Comparison of ENCODE assay signal across 15 mouse cellular contexts in the genomic region with DNA sequence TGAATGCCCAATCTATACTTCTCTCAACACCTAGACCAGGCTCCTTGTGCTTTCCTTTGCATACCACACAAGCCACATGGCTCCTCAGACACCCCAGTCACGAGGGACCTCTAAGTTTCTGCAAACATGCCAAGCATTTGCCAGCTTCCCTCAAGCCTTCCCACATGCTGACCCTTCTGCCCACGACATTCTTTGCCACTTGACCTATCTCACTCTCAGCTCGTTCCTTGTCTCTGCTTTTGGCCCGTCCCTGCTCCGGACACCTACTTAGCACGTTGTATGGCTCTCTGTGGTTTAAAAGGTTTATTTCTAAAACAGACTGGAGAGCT. TPM values are rescaled to one million over a fixed set of nuclear protein-coding genes. Genes with fewer than 3 reads are reported as not detected.
DNase-seq lines count a peak whose midpoint lies in the region; ATAC-seq lines count a peak whose summit lies in the region.
"Had no signal": no experiment of that assay in that cellular context is flagged by ENCODE, and none has a peak within 500 bp of the region (broad histone marks: within the 10 kb centered on the region; RNA-seq: fewer than 3 reads in every experiment).

No protein-coding gene starts in this region.

- ATAC-seq in heart, embryonic 11.5 days (replicated peaks; ENCODE audit: insufficient number of reproducible peaks, low FRiP score, low TSS enrichment): no peak
- peak; percentile 70 for ATAC-seq in lung, embryonic 16.5 days (ENCODE audit: low read depth)
- ATAC-seq in stomach, embryonic 15.5 days (ENCODE audit: insufficient read depth, low FRiP score, low read depth): no peak
- ATAC-seq in forebrain, embryonic 11.5 days (replicated peaks; ENCODE audit: low FRiP score): no peak
- ATAC-seq: midbrain, embryonic 13.5 days had no signal

- no peaks in the 10 kb centered on the region for H3K27me3 ChIP-seq in heart, embryonic 11.5 days (ENCODE audit: control insufficient read depth, insufficient read depth, low read length)
- no peaks in the 10 kb centered on the region for H3K27me3 ChIP-seq in lung, embryonic 16.5 days (ENCODE audit: control insufficient read depth, insufficient read depth, low read depth, low read length)
- no peaks in the 10 kb centered on the region for H3K27me3 ChIP-seq in stomach, embryonic 15.5 days (replicated peaks)
- H3K27me3 ChIP-seq in forebrain, embryonic 11.5 days (ENCODE audit: control insufficient read depth, insufficient read depth, low read length): no peaks in the 10 kb centered on the region
- H3K27me3 ChIP-seq: hindbrain, embryonic 12.5 days; limb, embryonic 12.5 days; midbrain, embryonic 13.5 days had no signal

- intact Hi-C loops in gastrocnemius, postnatal 14 days (cut with DNase I; ENCODE audit: low total_unique reads): no loop called here

- H3K27ac ChIP-seq in heart, embryonic 11.5 days (ENCODE audit: low read depth, low read length): no peak overlapping the region
- H3K27ac ChIP-seq in lung, embryonic 16.5 days (ENCODE audit: low read length): peak overlapping the region; percentile 70
- peak overlapping the region; percentile 44 for H3K27ac ChIP-seq in stomach, embryonic 15.5 days
- no peak overlapping the region for H3K27ac ChIP-seq in forebrain, embryonic 11.5 days (ENCODE audit: low read depth, low read length)
- H3K27ac ChIP-seq: forebrain, embryonic 10.5 days; hindbrain, embryonic 12.5 days; left cerebral cortex, adult 2 months; limb, embryonic 12.5 days; midbrain, embryonic 13.5 days had no signal

- no peak overlapping the region for H3K4me3 ChIP-seq in heart, embryonic 11.5 days (ENCODE audit: low read depth, low read length)
- no peak overlapping the region for H3K4me3 ChIP-seq in lung, embryonic 16.5 days (ENCODE audit: low read length)
- no peak overlapping the region for H3K4me3 ChIP-seq in stomach, embryonic 15.5 days (replicated peaks)
- H3K4me3 ChIP-seq in forebrain, embryonic 11.5 days (ENCODE audit: low read depth, low read length): no peak overlapping the region
- H3K4me3 ChIP-seq: forebrain, embryonic 10.5 days; hindbrain, embryonic 12.5 days; left cerebral cortex, adult 2 months; limb, embryonic 12.5 days; midbrain, embryonic 13.5 days had no signal

- peak overlapping the region; percentile 1; the same call in 1 of the 2 replicates for H3K9ac ChIP-seq in heart, embryonic 11.5 days (ENCODE audit: low read depth, low read length)
- H3K9ac ChIP-seq in lung, embryonic 16.5 days (ENCODE audit: low read length): no peak overlapping the region
- no peak overlapping the region for H3K9ac ChIP-seq in stomach, embryonic 15.5 days
- H3K9ac ChIP-seq in forebrain, embryonic 11.5 days (ENCODE audit: low read length): no peak overlapping the region
- H3K9ac ChIP-seq: hindbrain, embryonic 12.5 days; limb, embryonic 12.5 days; lung, embryonic 14.5 days; midbrain, embryonic 13.5 days had no signal

- H3K4me2 ChIP-seq in heart, embryonic 11.5 days: no peak overlapping the region
- H3K4me2 ChIP-seq in lung, embryonic 16.5 days (ENCODE audit: low read depth, low read length): no peak overlapping the region
- H3K4me2 ChIP-seq in stomach, embryonic 15.5 days: no peak overlapping the region
- H3K4me2 ChIP-seq in forebrain, embryonic 11.5 days (ENCODE audit: low read depth, low read length, severe bottlenecking): no peak overlapping the region
- H3K4me2 ChIP-seq: hindbrain, embryonic 12.5 days; limb, embryonic 12.5 days; lung, embryonic 14.5 days; midbrain, embryonic 13.5 days had no signal

- H3K4me1 ChIP-seq in heart, embryonic 11.5 days (ENCODE audit: control insufficient read depth, insufficient read depth, low read length): peaks cover 17% of the 10 kb centered on the region
- peaks cover 30% of the 10 kb centered on the region for H3K4me1 ChIP-seq in lung, embryonic 16.5 days (replicated peaks; ENCODE audit: control insufficient read depth, insufficient read depth, low read length)
- peaks cover 3% of the 10 kb centered on the region; the same call in 1 of the 2 replicates for H3K4me1 ChIP-seq in stomach, embryonic 15.5 days
- H3K4me1 ChIP-seq in forebrain, embryonic 11.5 days (replicated peaks; ENCODE audit: control insufficient read depth, insufficient read depth, low read length): no peaks in the 10 kb centered on the region
- H3K4me1 ChIP-seq: hindbrain, embryonic 12.5 days; midbrain, embryonic 13.5 days had no signal

- 16% methylated on average over 6 of the region's 6 CpGs for WGBS in heart, embryonic 11.5 days (ENCODE audit: insufficient replicate concordance)
- 10% methylated on average over 6 of the region's 6 CpGs for WGBS in lung, embryonic 16.5 days
- WGBS in stomach, embryonic 15.5 days: 49% methylated on average over 6 of the region's 6 CpGs
- WGBS in forebrain, embryonic 11.5 days: 68% methylated on average over 6 of the region's 6 CpGs

- H3K9me3 ChIP-seq in heart, embryonic 11.5 days (replicated peaks; ENCODE audit: control insufficient read depth, low read length): no peaks in the 10 kb centered on the region
- no peaks in the 10 kb centered on the region for H3K9me3 ChIP-seq in lung, embryonic 16.5 days (ENCODE audit: control insufficient read depth, low read length)
- no peaks in the 10 kb centered on the region for H3K9me3 ChIP-seq in stomach, embryonic 15.5 days
- H3K9me3 ChIP-seq in forebrain, embryonic 11.5 days (ENCODE audit: control insufficient read depth, low read length): no peaks in the 10 kb centered on the region
- H3K9me3 ChIP-seq: forebrain, embryonic 10.5 days; hindbrain, embryonic 12.5 days; limb, embryonic 12.5 days; midbrain, embryonic 13.5 days had no signal

- H3K36me3 ChIP-seq in heart, embryonic 11.5 days (ENCODE audit: control insufficient read depth, insufficient read depth, low read length): no peaks in the 10 kb centered on the region
- no peaks in the 10 kb centered on the region for H3K36me3 ChIP-seq in lung, embryonic 16.5 days (ENCODE audit: control insufficient read depth, insufficient read depth, low read length)
- H3K36me3 ChIP-seq in stomach, embryonic 15.5 days: no peaks in the 10 kb centered on the region
- H3K36me3 ChIP-seq in forebrain, embryonic 11.5 days (ENCODE audit: control insufficient read depth, insufficient read depth, low read length): no peaks in the 10 kb centered on the region
- H3K36me3 ChIP-seq: forebrain, embryonic 10.5 days; hindbrain, embryonic 12.5 days; limb, embryonic 12.5 days; midbrain, embryonic 13.5 days had no signal

- DNase-seq in heart, adult 8-10 months (ENCODE audit: low spot score): no peak
- DNase-seq in kidney, postnatal 4 days: peak; percentile 24 to 44
- no peak for DNase-seq in kidney, adult 11 months
- DNase-seq in forebrain, embryonic 11.5 days (ENCODE audit: low spot score): no peak
- DNase-seq in gastrocnemius, postnatal 14 days: no peak
- DNase-seq: cerebellum, adult 9-10 months; lung, embryonic 14.5 days had no signal

RNA-seq across cellular contexts. Expression of gene Dag1, which starts 11.5 kb away (rescaled TPM):
- 115 and 149 TPM in 2 replicates for polyA plus RNA-seq in heart, embryonic 11.5 days (2014; fragmentation: Nextera tagmentation; extraction: Ambion mirVana)
- total RNA-seq in heart, adult 8-10 months (2022): 100 to 1,000 TPM; 291 to 330 (median 302) TPM
- polyA plus RNA-seq in lung, embryonic 16.5 days (2015; fragmentation: Nextera tagmentation; extraction: Ambion mirVana): 124 and 141 TPM in 2 replicates
- 74.7 and 90.6 TPM in 2 replicates for polyA plus RNA-seq in stomach, embryonic 15.5 days (2015; fragmentation: Nextera tagmentation; extraction: Ambion mirVana)
- 77.1 and 82.0 TPM in 2 replicates for polyA plus RNA-seq in forebrain, embryonic 11.5 days (2014; fragmentation: Nextera tagmentation; extraction: Ambion mirVana)
- 100 to 1,000 TPM; 232 to 238 TPM for total RNA-seq in gastrocnemius, postnatal 14 days (2021)

RNA-seq across cellular contexts. Expression of gene Nicn1, which starts 14.9 kb away (rescaled TPM):
- polyA plus RNA-seq in heart, embryonic 11.5 days (2014; fragmentation: Nextera tagmentation; extraction: Ambion mirVana): 25.1 and 26.0 TPM in 2 replicates
- total RNA-seq in heart, adult 8-10 months (2022): 10 to 100 TPM; 23.0 to 32.5 (median 28.5) TPM
- polyA plus RNA-seq in lung, embryonic 16.5 days (2015; fragmentation: Nextera tagmentation; extraction: Ambion mirVana): 36.8 and 41.6 TPM in 2 replicates
- 27.6 and 31.2 TPM in 2 replicates for polyA plus RNA-seq in stomach, embryonic 15.5 days (2015; fragmentation: Nextera tagmentation; extraction: Ambion mirVana)
- polyA plus RNA-seq in forebrain, embryonic 11.5 days (2014; fragmentation: Nextera tagmentation; extraction: Ambion mirVana): 46.8 and 61.8 TPM in 2 replicates
- 1 to 10 TPM; 9.3 to 9.8 TPM for total RNA-seq in gastrocnemius, postnatal 14 days (2021)

RNA-seq across cellular contexts. Expression of gene Amt, which starts 21.4 kb away (rescaled TPM):
- polyA plus RNA-seq in heart, embryonic 11.5 days (2014; fragmentation: Nextera tagmentation; extraction: Ambion mirVana): 12.9 and 15.3 TPM in 2 replicates
- 1 to 10 TPM; 3.8 to 6.5 (median 4.9) TPM for total RNA-seq in heart, adult 8-10 months (2022)
- 19.1 and 21.9 TPM in 2 replicates for polyA plus RNA-seq in lung, embryonic 16.5 days (2015; fragmentation: Nextera tagmentation; extraction: Ambion mirVana)
- polyA plus RNA-seq in stomach, embryonic 15.5 days (2015; fragmentation: Nextera tagmentation; extraction: Ambion mirVana): 21.8 and 22.3 TPM in 2 replicates
- polyA plus RNA-seq in forebrain, embryonic 11.5 days (2014; fragmentation: Nextera tagmentation; extraction: Ambion mirVana): 25.1 and 25.9 TPM in 2 replicates
- 1 to 10 TPM in 1 of 2 experiments, under 1 TPM in 1; 0.76 to 1.3 TPM for total RNA-seq in gastrocnemius, postnatal 14 days (2021)

RNA-seq across cellular contexts. Expression of gene Rhoa, which starts 30.6 kb away (rescaled TPM):
- polyA plus RNA-seq in heart, embryonic 11.5 days (2014; fragmentation: Nextera tagmentation; extraction: Ambion mirVana): 252 and 277 TPM in 2 replicates
- total RNA-seq in heart, adult 8-10 months (2022): 100 to 1,000 TPM; 196 to 229 (median 224) TPM
- polyA plus RNA-seq in lung, embryonic 16.5 days (2015; fragmentation: Nextera tagmentation; extraction: Ambion mirVana): 531 and 556 TPM in 2 replicates
- 452 and 455 TPM in 2 replicates for polyA plus RNA-seq in stomach, embryonic 15.5 days (2015; fragmentation: Nextera tagmentation; extraction: Ambion mirVana)
- polyA plus RNA-seq in forebrain, embryonic 11.5 days (2014; fragmentation: Nextera tagmentation; extraction: Ambion mirVana): 298 and 303 TPM in 2 replicates
- total RNA-seq in gastrocnemius, postnatal 14 days (2021): 100 to 1,000 TPM; 159 to 177 TPM

RNA-seq across cellular contexts. Expression of gene Tcta, which starts 30.7 kb away (rescaled TPM):
- polyA plus RNA-seq in heart, embryonic 11.5 days (2014; fragmentation: Nextera tagmentation; extraction: Ambion mirVana): 28.5 and 34.7 TPM in 2 replicates
- 10 to 100 TPM; 66.6 to 85.9 (median 81.5) TPM for total RNA-seq in heart, adult 8-10 months (2022)
- polyA plus RNA-seq in lung, embryonic 16.5 days (2015; fragmentation: Nextera tagmentation; extraction: Ambion mirVana): 38.0 and 41.8 TPM in 2 replicates
- polyA plus RNA-seq in stomach, embryonic 15.5 days (2015; fragmentation: Nextera tagmentation; extraction: Ambion mirVana): 40.0 and 42.1 TPM in 2 replicates
- polyA plus RNA-seq in forebrain, embryonic 11.5 days (2014; fragmentation: Nextera tagmentation; extraction: Ambion mirVana): 20.8 and 25.5 TPM in 2 replicates
- total RNA-seq in gastrocnemius, postnatal 14 days (2021): 10 to 100 TPM; 24.7 to 26.9 TPM

Comparison
In these comparisons a context has a peak if more than half of its experiments do, and no peak if none do; other contexts are left out.
1. DNase-seq: peak in kidney, postnatal 4 days (2 of 2); none in heart, adult 8-10 months (single experiment), kidney, adult 11 months (single experiment), forebrain, embryonic 11.5 days (single experiment) and gastrocnemius, postnatal 14 days (single experiment).
2. H3K27ac ChIP-seq: peak in lung, embryonic 16.5 days (single experiment) and stomach, embryonic 15.5 days (single experiment); none in heart, embryonic 11.5 days (single experiment) and forebrain, embryonic 11.5 days (single experiment).